Comparison of ENCODE assay signal across 18 mouse cellular contexts in genomic region chr4:88117942-88118341, GRCm38 (mm10). TPM values are rescaled to one million over a fixed set of nuclear protein-coding genes. Genes with fewer than 3 reads are reported as not detected.
A peak's percentile ranks its signal among the peaks of the same experiment; 100 is the strongest.
DNase-seq lines count a peak whose midpoint lies in the region; ATAC-seq and TF ChIP-seq lines count a peak whose summit lies in the region.
"Had no signal": no experiment of that assay in that cellular context is flagged by ENCODE, and none has a peak within 500 bp of the region (broad histone marks: within the 10 kb centered on the region; RNA-seq: fewer than 3 reads in every experiment).

No protein-coding gene starts in this region.

- DNase-seq in right cerebral cortex, adult 18-20 months: peak; percentile 26
- DNase-seq in right cerebral cortex, postnatal 4 days: no peak
- DNase-seq in c-Kit-positive CD71-positive TER-119-positive erythroid progenitor cells, embryonic 14.5 days (ENCODE audit: low spot score): peak; percentile 53
- no peak for DNase-seq in left cerebral cortex, postnatal 10 days (ENCODE audit: extremely low spot score in 1 of 2, low spot score in 2 of 2)
- no peak for DNase-seq in layer of hippocampus, adult 2 months (ENCODE audit: low spot score in 2 of 2)
- DNase-seq: adrenal gland, postnatal 10 days; B cell, adult 2 months; cerebellum, adult 2 months; gastrocnemius, postnatal 10 days; heart, adult 2 months had no signal

- no peak overlapping the region for H3K27ac ChIP-seq in liver, embryonic 16.5 days (ENCODE audit: low read length)
- H3K27ac ChIP-seq in layer of hippocampus, adult 2 months: no peak overlapping the region
- H3K27ac ChIP-seq: embryonic facial prominence, embryonic 10.5 days; forebrain, embryonic 10.5 days; heart, adult 2 months; hindbrain, embryonic 10.5 days; hindbrain, embryonic 14.5 days had no signal

- intact Hi-C loops in left cerebral cortex, postnatal 10 days (cut with DNase I): no loop called here

- H3K4me3 ChIP-seq in liver, embryonic 16.5 days (ENCODE audit: low read depth, low read length): no peak overlapping the region
- no peak overlapping the region for H3K4me3 ChIP-seq in layer of hippocampus, adult 2 months
- H3K4me3 ChIP-seq: embryonic facial prominence, embryonic 10.5 days; forebrain, embryonic 10.5 days; heart, adult 2 months; heart, embryonic 12.5 days; hindbrain, embryonic 10.5 days had no signal

- peaks cover 11% of the 10 kb centered on the region for H3K4me1 ChIP-seq in liver, embryonic 16.5 days (ENCODE audit: control insufficient read depth, low read depth, low read length)
- H3K4me1 ChIP-seq: heart, embryonic 12.5 days; hindbrain, embryonic 10.5 days had no signal

- ATAC-seq in liver, embryonic 16.5 days (ENCODE audit: low read depth): 0 out of 2 replicates have a peak, but pooled peaks have one; percentile 38
- ATAC-seq: forebrain, embryonic 14.5 days had no signal

- H3K36me3 ChIP-seq in liver, embryonic 16.5 days (ENCODE audit: control insufficient read depth, insufficient read depth): no peaks in the 10 kb centered on the region
- H3K36me3 ChIP-seq: embryonic facial prominence, embryonic 10.5 days; forebrain, embryonic 10.5 days; heart, embryonic 12.5 days; hindbrain, embryonic 10.5 days had no signal

- no peaks in the 10 kb centered on the region for H3K27me3 ChIP-seq in liver, embryonic 16.5 days (ENCODE audit: control insufficient read depth, insufficient read depth, low read depth, low read length)
- H3K27me3 ChIP-seq: heart, embryonic 12.5 days had no signal

- no peak overlapping the region for H3K4me2 ChIP-seq in liver, embryonic 16.5 days (ENCODE audit: low read depth, low read length)
- H3K4me2 ChIP-seq: heart, embryonic 12.5 days; hindbrain, embryonic 14.5 days had no signal

- no peak for TF ChIP-seq CTCF in layer of hippocampus, adult 2 months (conservative IDR thresholded peaks at IDR 0.05)

- H3K9me3 ChIP-seq in liver, embryonic 16.5 days (replicated peaks; ENCODE audit: control insufficient read depth, low read length): no peaks in the 10 kb centered on the region
- H3K9me3 ChIP-seq: embryonic facial prominence, embryonic 10.5 days; forebrain, embryonic 10.5 days; G1E; heart, embryonic 12.5 days; hindbrain, embryonic 10.5 days had no signal

- no peak overlapping the region for H3K9ac ChIP-seq in liver, embryonic 16.5 days (ENCODE audit: low read depth, low read length)
- H3K9ac ChIP-seq: heart, embryonic 12.5 days; hindbrain, embryonic 14.5 days had no signal

RNA-seq across cellular contexts. Expression of gene Focad, which starts 23.5 kb away (rescaled TPM):
- polyA plus RNA-seq in liver, embryonic 16.5 days (2015; fragmentation: Nextera tagmentation; extraction: Ambion mirVana): 7.4 and 8.7 TPM in 2 replicates
- total RNA-seq in left cerebral cortex, postnatal 10 days (2021): 10 to 100 TPM; 43.5 to 50.1 TPM
- 10 to 100 TPM; 69.4 to 73.0 TPM for total RNA-seq in layer of hippocampus, adult 2 months (2021)

Comparison
In these comparisons a context has a peak if more than half of its experiments do, and no peak if none do; other contexts are left out.
1. DNase-seq: peak in right cerebral cortex, adult 18-20 months (single experiment) and c-Kit-positive CD71-positive TER-119-positive erythroid progenitor cells, embryonic 14.5 days (single experiment); none in right cerebral cortex, postnatal 4 days (single experiment), left cerebral cortex, postnatal 10 days (0 of 2) and layer of hippocampus, adult 2 months (0 of 2).